Mouse (Mus musculus) lung, embryonic 15.5 days (tissue): ENCODE measurements around the gene Copa. TPM values are rescaled to one million over a fixed set of nuclear protein-coding genes. Genes with fewer than 3 reads are reported as not detected.
A peak's percentile ranks its signal among the peaks of the same experiment; 100 is the strongest.

Experiments
- ATAC-seq: fragments of 200-750 bp; cut with Nextera tagmentation; 2 replicates; pipeline ENCODE4 v1.8.0; 2017; ENCODE audit warnings: moderate number of reproducible peaks, borderline replicate concordance; ENCODE audit not compliant: low FRiP score, low TSS enrichment; ENCODE audit errors: extremely low read depth
- H3K27ac ChIP-seq: fragments of 300-500 bp; sonication (generic); 2 replicates; pipeline ENCODE4 v1.5.1; 2015; ENCODE audit warnings: moderate library complexity, mild to moderate bottlenecking, inconsistent platforms
- H3K27me3 ChIP-seq: fragments of 300-500 bp; sonication (generic); 2 replicates; pipeline ENCODE4 v1.6.1; 2015; ENCODE audit warnings: inconsistent platforms
- H3K36me3 ChIP-seq: fragments of 300-500 bp; sonication (generic); 2 replicates; pipeline ENCODE4 v1.6.1; 2015; ENCODE audit warnings: inconsistent platforms
- H3K4me1 ChIP-seq: fragments of 300-500 bp; sonication (generic); 2 replicates; pipeline ENCODE4 v1.6.1; 2015; ENCODE audit warnings: inconsistent platforms
- H3K4me2 ChIP-seq: fragments of 300-500 bp; sonication (generic); 2 replicates; pipeline ENCODE4 v1.6.1; 2015; ENCODE audit warnings: inconsistent platforms, mild to moderate bottlenecking, moderate library complexity
- H3K4me3 ChIP-seq: fragments of 300-500 bp; sonication (generic); 2 replicates; pipeline ENCODE4 v1.5.1; 2015; ENCODE audit warnings: mild to moderate bottlenecking, inconsistent platforms
- H3K9ac ChIP-seq: fragments of 300-500 bp; sonication (generic); 2 replicates; pipeline ENCODE4 v1.6.1; 2015; ENCODE audit warnings: inconsistent platforms
- H3K9me3 ChIP-seq: fragments of 300-500 bp; sonication (generic); 2 replicates; pipeline ENCODE4 v1.6.1; 2016; ENCODE audit warnings: inconsistent platforms
- WGBS: fragments of 180-500 bp; shearing (Covaris S2); methylation state at CpG from one replicate; pipeline ENCODE4 v1.1.7; 2015; 5-methylcytosine and 5-hydroxymethylcytosine counted together
- polyA plus RNA-seq: library from polyadenylated mRNA; unstranded; fragments of >200 nt; fragmentation: Nextera tagmentation; extraction: Ambion mirVana; gene quantifications from 2 replicates; pipeline ENCODE4 v1.2.1, GENCODE M21; 2015

Gene Copa
- polyA plus RNA-seq, 1 experiment from 2014 or later: 235 TPM

GRCm38 (mm10) chr1:172060659-172061058 lies 21.7 kb upstream of the Copa start:
- no peak overlapping the region for H3K9ac ChIP-seq
- no peak overlapping the region for H3K4me2 ChIP-seq
- H3K27me3 ChIP-seq: peaks cover 15% of the 10 kb centered on the region
- H3K36me3 ChIP-seq: peaks cover 16% of the 10 kb centered on the region
- no peak overlapping the region for H3K27ac ChIP-seq
- no peaks in the 10 kb centered on the region for H3K9me3 ChIP-seq
- 47% methylated on average over 4 of the region's 4 CpGs for WGBS
- no peak overlapping the region for H3K4me3 ChIP-seq
- H3K4me1 ChIP-seq: no peaks in the 10 kb centered on the region
- no peak for ATAC-seq

GRCm38 (mm10) chr1:172061217-172061616 lies 21.1 kb upstream of the Copa start:
- Histone ChIP-seq H3K27me3 (peaks cover 10% of the 10 kb centered on the region), H3K9me3 (no peaks in the 10 kb centered on the region), H3K27ac (no peak overlapping the region), H3K4me2 (no peak overlapping the region), H3K4me3 (no peak overlapping the region), H3K9ac (no peak overlapping the region), H3K4me1 (no peaks in the 10 kb centered on the region), H3K36me3 (peaks cover 20% of the 10 kb centered on the region)
- 21% methylated on average over 8 of the region's 8 CpGs for WGBS
- 0 out of 2 replicates have a peak, but pooled peaks have one; percentile 15 for ATAC-seq

- no peaks in the 10 kb centered on the region for H3K4me1 ChIP-seq
- 0 out of 2 replicates have a peak, but pooled peaks cover under 1% of the 10 kb centered on the region for H3K27me3 ChIP-seq
- ATAC-seq: no peak
- no peak overlapping the region for H3K4me3 ChIP-seq
- no peak overlapping the region for H3K9ac ChIP-seq
- no peak overlapping the region for H3K4me2 ChIP-seq
- H3K9me3 ChIP-seq: no peaks in the 10 kb centered on the region
- WGBS: 77% methylated on average over 2 of the region's 2 CpGs
- peaks cover 29% of the 10 kb centered on the region for H3K36me3 ChIP-seq
- no peak overlapping the region for H3K27ac ChIP-seq
Measured at GRCm38 (mm10) chr1:172062101-172062500, 20.2 kb upstream of the Copa start.

- 35% methylated on average over 4 of the region's 4 CpGs for WGBS
- Histone ChIP-seq H3K27me3 (no peaks in the 10 kb centered on the region), H3K27ac (no peak overlapping the region), H3K4me3 (no peak overlapping the region), H3K4me1 (no peaks in the 10 kb centered on the region), H3K9ac (no peak overlapping the region), H3K36me3 (peaks cover 43% of the 10 kb centered on the region), H3K4me2 (no peak overlapping the region), H3K9me3 (no peaks in the 10 kb centered on the region)
- no peak for ATAC-seq
Measured at GRCm38 (mm10) chr1:172063291-172064023, 18.9 kb upstream of the Copa start.

- Histone ChIP-seq H3K4me2 (no peak overlapping the region), H3K4me3 (no peak overlapping the region), H3K4me1 (no peaks in the 10 kb centered on the region), H3K9me3 (no peaks in the 10 kb centered on the region), H3K27me3 (no peaks in the 10 kb centered on the region), H3K27ac (no peak overlapping the region), H3K9ac (no peak overlapping the region), H3K36me3 (peaks cover 55% of the 10 kb centered on the region)
- no peak for ATAC-seq
- 75% methylated on average over 12 of the region's 13 CpGs for WGBS
Measured at GRCm38 (mm10) chr1:172064613-172065141, 17.7 kb upstream of the Copa start.

GRCm38 (mm10) chr1:172070227-172070626 lies 12.1 kb upstream of the Copa start:
- peaks cover 99% of the 10 kb centered on the region for H3K36me3 ChIP-seq
- no peak overlapping the region for H3K4me3 ChIP-seq
- no peak overlapping the region for H3K4me2 ChIP-seq
- no peaks in the 10 kb centered on the region for H3K4me1 ChIP-seq
- H3K9me3 ChIP-seq: no peaks in the 10 kb centered on the region
- 59% methylated on average over 6 of the region's 6 CpGs for WGBS
- ATAC-seq: no peak
- H3K27ac ChIP-seq: no peak overlapping the region
- no peaks in the 10 kb centered on the region for H3K27me3 ChIP-seq
- H3K9ac ChIP-seq: no peak overlapping the region

GRCm38 (mm10) chr1:172071556-172071955 lies 10.8 kb upstream of the Copa start:
- Histone ChIP-seq H3K4me1 (no peaks in the 10 kb centered on the region), H3K4me3 (no peak overlapping the region), H3K9ac (no peak overlapping the region), H3K27me3 (no peaks in the 10 kb centered on the region), H3K9me3 (no peaks in the 10 kb centered on the region), H3K27ac (no peak overlapping the region), H3K36me3 (peaks cover 97% of the 10 kb centered on the region), H3K4me2 (no peak overlapping the region)
- ATAC-seq: no peak
- WGBS: 78% methylated on average over 4 of the region's 4 CpGs

- WGBS: 97% methylated on average over 7 of the region's 7 CpGs
- no peak overlapping the region for H3K4me3 ChIP-seq
- no peaks in the 10 kb centered on the region for H3K9me3 ChIP-seq
- no peak overlapping the region for H3K27ac ChIP-seq
- H3K4me1 ChIP-seq: no peaks in the 10 kb centered on the region
- H3K27me3 ChIP-seq: no peaks in the 10 kb centered on the region
- peaks cover 87% of the 10 kb centered on the region for H3K36me3 ChIP-seq
- no peak for ATAC-seq
- no peak overlapping the region for H3K4me2 ChIP-seq
- no peak overlapping the region for H3K9ac ChIP-seq
Measured at GRCm38 (mm10) chr1:172072604-172073003, 9.7 kb upstream of the Copa start.

GRCm38 (mm10) chr1:172077981-172078380 lies 4.3 kb upstream of the Copa start:
- no peak for ATAC-seq
- H3K9ac ChIP-seq: no peak overlapping the region
- H3K4me3 ChIP-seq: no peak overlapping the region

GRCm38 (mm10) chr1:172082899-172083445 lies 643 bp downstream of the Copa start:
- no peak; the same call in 1 of the 2 replicates for ATAC-seq
- under 1% methylated on average over 24 of the region's 24 CpGs for WGBS
- Histone ChIP-seq H3K27ac (peak overlapping the region; percentile 67), H3K4me1 (peaks cover 24% of the 10 kb centered on the region), H3K9ac (peak overlapping the region; percentile 78), H3K9me3 (no peaks in the 10 kb centered on the region), H3K27me3 (no peaks in the 10 kb centered on the region), H3K4me2 (peak overlapping the region; percentile 48), H3K4me3 (peak overlapping the region; percentile 77), H3K36me3 (peaks cover 21% of the 10 kb centered on the region)

More at GRCm38 (mm10) chr1:172077981-172078380, 4.3 kb upstream of the Copa start:
- Histone ChIP-seq H3K4me2 (no peak overlapping the region), H3K9me3 (no peaks in the 10 kb centered on the region), H3K36me3 (peaks cover 52% of the 10 kb centered on the region), H3K4me1 (peaks cover 6% of the 10 kb centered on the region), H3K27ac (no peak overlapping the region), H3K27me3 (no peaks in the 10 kb centered on the region)
- WGBS: 66% methylated on average over 5 of the region's 5 CpGs

GRCm38 (mm10) chr1:172093522-172093921 lies 11.2 kb downstream of the Copa start:
- H3K4me2 ChIP-seq: no peak overlapping the region
- H3K36me3 ChIP-seq: peaks cover 90% of the 10 kb centered on the region
- H3K4me3 ChIP-seq: no peak overlapping the region
- no peaks in the 10 kb centered on the region for H3K27me3 ChIP-seq
- no peaks in the 10 kb centered on the region for H3K9me3 ChIP-seq
- H3K9ac ChIP-seq: no peak overlapping the region
- H3K4me1 ChIP-seq: no peaks in the 10 kb centered on the region
- ATAC-seq: no peak
- 58% methylated on average over 3 of the region's 3 CpGs for WGBS
- no peak overlapping the region for H3K27ac ChIP-seq

- Histone ChIP-seq H3K4me2 (no peak overlapping the region), H3K4me1 (no peaks in the 10 kb centered on the region), H3K9me3 (no peaks in the 10 kb centered on the region), H3K4me3 (no peak overlapping the region), H3K36me3 (peaks cover 85% of the 10 kb centered on the region), H3K27me3 (no peaks in the 10 kb centered on the region), H3K27ac (no peak overlapping the region), H3K9ac (no peak overlapping the region)
- no peak for ATAC-seq
Measured at GRCm38 (mm10) chr1:172094295-172094694, 12.0 kb downstream of the Copa start.
